Mouse (Mus musculus) ES-Bruce4 (cell line): ENCODE results near the gene Atp8b5. TPM values are rescaled to one million over a fixed set of nuclear protein-coding genes. Genes with fewer than 3 reads are reported as not detected.

Source experiments
- H3K27ac ChIP-seq: 2 replicates; pipeline ENCODE4 v1.5.1; 2012; ENCODE audit warnings: low read length, inconsistent platforms; ENCODE audit not compliant: insufficient read depth
- H3K27me3 ChIP-seq: 2 replicates; pipeline ENCODE4 v1.6.1; 2012; ENCODE audit warnings: mild to moderate bottlenecking, low read length, inconsistent platforms; ENCODE audit not compliant: control insufficient read depth, poor library complexity, insufficient read depth, severe bottlenecking
- H3K36me3 ChIP-seq: 2 replicates; pipeline ENCODE4 v1.6.1; 2012; ENCODE audit warnings: inconsistent platforms, mild to moderate bottlenecking, low read length, moderate library complexity; ENCODE audit not compliant: control insufficient read depth, poor library complexity, insufficient read depth, severe bottlenecking
- H3K4me1 ChIP-seq: one replicate; pipeline ENCODE4 v1.8.1; 2011; ENCODE audit warnings: low read length; ENCODE audit not compliant: control insufficient read depth, insufficient read depth
- H3K4me3 ChIP-seq: 2 replicates; pipeline ENCODE4 v1.5.1; 2011; ENCODE audit warnings: low read depth, mild to moderate bottlenecking, low read length
- H3K9ac ChIP-seq: 2 replicates; pipeline ENCODE4 v1.6.1; 2012; ENCODE audit warnings: low read depth, mild to moderate bottlenecking, inconsistent platforms; ENCODE audit not compliant: poor library complexity, severe bottlenecking
- H3K9me3 ChIP-seq: replicated peaks from 2 replicates; pipeline ENCODE4 v1.6.1; 2012; ENCODE audit warnings: mild to moderate bottlenecking, low read length, inconsistent platforms; ENCODE audit not compliant: control insufficient read depth, poor library complexity, insufficient read depth, severe bottlenecking
- CTCF ChIP-seq: IDR thresholded peaks from one replicate; pipeline ENCODE4 v1.8.1; 2011; ENCODE audit warnings: low read depth, low read length
- EP300 ChIP-seq: IDR thresholded peaks from 2 replicates; pipeline ENCODE4 v1.6.1; 2011; ENCODE audit warnings: low read depth, low read length; ENCODE audit not compliant: insufficient read depth
- POLR2A ChIP-seq: IDR thresholded peaks from one replicate; pipeline ENCODE4 v1.8.1; 2011; ENCODE audit warnings: low read length; ENCODE audit not compliant: insufficient read depth
- polyA plus RNA-seq: library from polyadenylated mRNA; stranded (reverse); fragments of >200 nt; gene quantifications from 2 replicates; pipeline ENCODE4 v1.2.4, GENCODE M21; 2011; ENCODE audit warnings: low read depth; ENCODE audit not compliant: missing spikeins, insufficient read depth, insufficient read length

The Atp8b5 gene
- polyA plus RNA-seq = 0.21 and 1.4 TPM in 2 replicates

DNA sequence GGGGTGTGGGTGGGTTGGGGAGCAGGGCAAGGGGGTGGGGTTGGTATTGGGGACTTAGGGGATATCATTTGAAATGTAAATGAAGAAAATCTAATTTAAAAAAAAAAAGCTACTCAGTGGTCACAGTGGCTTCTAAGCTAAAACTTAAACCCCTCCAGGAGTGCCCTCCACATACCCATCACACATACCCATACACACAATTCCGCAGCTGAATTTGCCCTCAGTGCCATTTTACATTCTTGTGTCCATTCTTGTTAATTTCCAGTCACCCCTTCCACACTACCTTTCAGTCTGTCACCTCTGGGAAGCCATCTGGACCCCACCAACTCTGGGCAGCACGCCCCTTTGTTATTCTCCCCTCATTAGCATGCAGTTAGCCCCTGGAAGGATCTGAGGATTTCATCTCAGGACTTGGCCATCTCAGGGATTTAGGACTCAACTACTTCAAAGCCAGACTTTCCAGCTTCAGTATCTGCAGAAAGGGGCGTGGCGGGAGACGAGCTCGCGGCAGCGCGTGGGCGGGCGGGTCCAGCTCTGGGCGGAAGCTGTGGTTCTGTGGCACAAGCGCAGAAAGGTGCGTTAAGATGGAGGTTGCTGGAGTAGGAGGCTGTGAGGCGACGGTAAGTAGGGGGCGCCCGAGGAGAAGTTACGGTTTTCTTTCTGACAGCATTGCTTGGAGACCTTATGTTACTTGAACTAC, at the start of gene Atp8b5:
Gene Atp8b5, plus strand, starts transcription at position 537 of the 700 bp plus-strand sequence.
- TF ChIP-seq EP300 (no peak), CTCF (peak; percentile 69)
- no peak within 1 kb of the TSS for H3K9ac ChIP-seq
- no peaks in the 10 kb centered on the region for H3K4me1 ChIP-seq
- H3K9me3 ChIP-seq = no peaks in the 10 kb centered on the region
- no peaks in the 10 kb centered on the region for H3K36me3 ChIP-seq
- H3K4me3 ChIP-seq = peak within 1 kb of the TSS; percentile 18
- H3K27me3 ChIP-seq = no peaks in the 10 kb centered on the region
- H3K27ac ChIP-seq = no peak within 1 kb of the TSS

DNA sequence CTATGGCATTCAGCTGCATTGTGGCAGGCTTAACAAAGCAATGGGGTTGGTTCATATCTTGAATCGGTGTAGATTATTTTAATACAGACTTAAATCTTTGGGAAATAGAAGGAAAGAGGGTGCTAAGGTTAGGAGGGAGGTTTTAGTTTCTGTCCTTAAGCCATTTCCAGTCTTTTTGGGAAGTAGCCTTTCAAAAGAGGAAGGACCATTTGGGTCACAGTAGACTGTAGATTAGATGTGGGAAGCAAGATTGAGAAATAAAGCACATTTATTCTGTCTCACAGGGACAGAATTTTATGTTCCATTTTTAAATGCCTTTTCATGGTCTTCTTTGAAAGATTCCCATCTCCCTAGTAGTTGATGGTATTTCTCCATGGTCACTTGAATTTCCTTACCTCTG, 49.0 kb upstream of the Atp8b5 start:
- Histone ChIP-seq H3K27me3 (no peaks in the 10 kb centered on the region), H3K9me3 (no peaks in the 10 kb centered on the region), H3K4me3 (no peak overlapping the region), H3K27ac (no peak overlapping the region), H3K36me3 (no peaks in the 10 kb centered on the region), H3K4me1 (no peaks in the 10 kb centered on the region), H3K9ac (no peak overlapping the region)
- no peak for TF ChIP-seq CTCF

DNA sequence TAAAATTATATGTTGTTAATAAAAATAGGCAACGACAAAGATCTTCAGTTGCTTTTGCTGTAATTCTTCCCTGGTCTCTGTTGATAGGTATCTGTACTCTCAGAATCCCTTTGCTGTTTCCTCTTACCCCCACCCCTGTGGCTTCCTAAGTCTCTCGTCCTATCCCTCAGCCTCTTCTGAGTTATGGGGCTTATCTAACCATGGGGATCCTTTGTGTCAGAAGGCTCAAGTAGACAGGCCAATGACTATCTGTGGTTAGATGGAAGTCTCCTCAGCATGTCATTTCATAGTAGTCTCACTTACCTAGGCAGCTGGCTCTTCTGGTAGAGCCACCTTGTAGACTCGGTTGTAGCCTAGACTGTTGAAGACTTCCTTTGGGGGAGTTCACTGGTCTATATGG, 35.1 kb upstream of the Atp8b5 start:
- no peaks in the 10 kb centered on the region for H3K27me3 ChIP-seq
- no peaks in the 10 kb centered on the region for H3K4me1 ChIP-seq
- no peak overlapping the region for H3K27ac ChIP-seq
- no peak overlapping the region for H3K4me3 ChIP-seq
- H3K9ac ChIP-seq = no peak overlapping the region
- no peaks in the 10 kb centered on the region for H3K9me3 ChIP-seq
- TF ChIP-seq POLR2A (no peak), EP300 (no peak), CTCF (no peak)
- no peaks in the 10 kb centered on the region for H3K36me3 ChIP-seq

DNA sequence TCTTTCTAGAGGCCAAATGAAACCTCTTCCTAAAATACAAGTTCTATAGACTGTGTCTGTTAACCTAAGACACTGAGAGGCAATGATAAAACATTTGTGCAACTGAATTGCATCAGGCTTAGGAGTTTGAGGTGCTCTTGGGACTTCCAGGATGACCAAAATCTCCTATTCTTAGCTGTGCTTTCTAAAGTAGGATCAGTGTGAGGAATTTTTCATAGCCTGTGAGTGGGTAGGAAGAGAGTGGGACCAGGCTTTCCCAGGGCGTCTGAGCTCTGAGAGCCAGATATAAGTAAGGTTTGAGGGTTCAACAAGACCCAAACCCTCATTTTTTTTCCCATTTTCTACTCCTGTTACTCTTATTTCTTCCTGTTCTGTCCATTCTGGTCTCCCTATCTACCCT, 34.0 kb upstream of the Atp8b5 start:
- Histone ChIP-seq H3K9ac (no peak overlapping the region), H3K4me1 (no peaks in the 10 kb centered on the region), H3K36me3 (no peaks in the 10 kb centered on the region), H3K9me3 (no peaks in the 10 kb centered on the region), H3K27ac (no peak overlapping the region), H3K27me3 (no peaks in the 10 kb centered on the region), H3K4me3 (no peak overlapping the region)
- TF ChIP-seq EP300 (no peak), CTCF (no peak), POLR2A (no peak)

DNA sequence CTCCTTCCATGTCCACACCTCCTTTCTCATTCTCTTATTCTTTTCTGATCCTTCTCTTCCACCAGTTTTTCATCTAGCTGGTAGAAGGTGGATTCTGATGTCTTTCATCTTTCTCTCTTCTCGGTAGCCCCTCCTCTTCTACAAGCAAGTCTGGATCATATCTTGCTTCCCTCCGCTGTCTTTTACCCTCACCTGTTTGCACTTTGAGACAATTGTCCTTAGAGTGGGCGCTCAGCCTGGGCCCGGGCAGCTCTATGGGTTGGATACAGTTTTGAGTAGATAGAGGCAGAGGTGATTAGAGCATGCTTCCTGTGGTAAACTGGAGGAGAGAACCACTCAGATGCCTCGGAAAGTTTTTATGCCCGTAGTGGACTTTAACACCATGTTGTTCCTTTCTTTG, 33.5 kb upstream of the Atp8b5 start:
- TF ChIP-seq POLR2A = no peak
- TF ChIP-seq CTCF = no peak
- no peak for TF ChIP-seq EP300
- H3K27me3 ChIP-seq = no peaks in the 10 kb centered on the region
- no peak overlapping the region for H3K9ac ChIP-seq
- H3K9me3 ChIP-seq = no peaks in the 10 kb centered on the region
- H3K4me1 ChIP-seq = no peaks in the 10 kb centered on the region
- H3K36me3 ChIP-seq = no peaks in the 10 kb centered on the region
- H3K27ac ChIP-seq = no peak overlapping the region
- no peak overlapping the region for H3K4me3 ChIP-seq

DNA sequence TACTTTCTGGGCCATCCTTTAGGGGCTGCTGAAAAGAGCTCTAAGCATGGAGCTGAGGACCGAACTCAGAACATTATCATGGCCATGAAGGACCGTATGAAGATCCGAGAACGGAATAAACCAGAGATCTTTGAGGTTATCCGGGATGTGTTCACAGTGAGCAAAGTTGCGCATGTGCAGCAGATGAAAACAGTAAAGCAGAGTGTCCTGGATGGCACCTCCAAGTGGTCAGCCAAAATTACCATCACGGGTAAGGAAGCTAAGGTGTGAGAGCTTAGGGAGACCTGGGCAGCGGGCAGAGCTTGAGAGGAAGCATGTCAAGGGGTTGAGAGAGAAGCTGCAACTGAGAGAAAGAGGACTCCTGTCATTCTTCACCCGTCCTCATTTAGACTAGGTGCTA, 30.1 kb upstream of the Atp8b5 start:
- H3K27me3 ChIP-seq = no peaks in the 10 kb centered on the region
- no peak overlapping the region for H3K9ac ChIP-seq
- no peak overlapping the region for H3K27ac ChIP-seq
- no peak overlapping the region for H3K4me3 ChIP-seq
- no peaks in the 10 kb centered on the region for H3K36me3 ChIP-seq
- no peaks in the 10 kb centered on the region for H3K9me3 ChIP-seq
- TF ChIP-seq CTCF (no peak), EP300 (no peak), POLR2A (no peak)
- no peaks in the 10 kb centered on the region for H3K4me1 ChIP-seq
